Mouse (Mus musculus) macrophage (primary cell): ENCODE data around the gene Hmga1b. TPM values are rescaled to one million over a fixed set of nuclear protein-coding genes. Genes with fewer than 3 reads are reported as not detected.
"Not testable (repeated sequence)": the region's sequence is repeated elsewhere in the genome, so short reads cannot be mapped to it uniquely, and the experiment has no call there.

Experiments used
- H3K27ac ChIP-seq: fragments of 350-480 bp; formaldehyde crosslinking; 2 replicates; pipeline ENCODE4 v1.9.0; 2021
- H3K36me3 ChIP-seq: fragments of 350-480 bp; formaldehyde crosslinking; 2 replicates; pipeline ENCODE4 v1.9.0; 2021; ENCODE audit errors: inconsistent target
- H3K4me3 ChIP-seq: fragments of 350-480 bp; formaldehyde crosslinking; 2 replicates; pipeline ENCODE4 v1.9.0; 2021; ENCODE audit errors: inconsistent target
- H3K79me2 ChIP-seq: fragments of 350-480 bp; formaldehyde crosslinking; 2 replicates; pipeline ENCODE4 v1.9.0; 2021; ENCODE audit errors: inconsistent target
- WGBS: methylation state at CpG from one replicate; pipeline ENCODE4 v1.1.7; 2026; ENCODE audit warnings: inconsistent platforms; ENCODE audit not compliant: missing documents; 5-methylcytosine and 5-hydroxymethylcytosine counted together
- polyA plus RNA-seq: library from polyadenylated mRNA; stranded (reverse); fragments of 250-400 nt; gene quantifications from 3 replicates; pipeline ENCODE4 v1.2.4, GENCODE M21; 2018; ENCODE audit warnings: inconsistent platforms

The Hmga1b gene
- polyA plus RNA-seq, 1 experiment from 2014 or later: 3.8 TPM

- WGBS: 98% methylated on average over 5 of the region's 9 CpGs
- no peaks in the 10 kb centered on the region for H3K79me2 ChIP-seq
- H3K36me3 ChIP-seq: no peaks in the 10 kb centered on the region
- no peak overlapping the region for H3K4me3 ChIP-seq
- no peak overlapping the region for H3K27ac ChIP-seq
Observed at GRCm38 (mm10) chr11:120760236-120760635, 2.4 kb upstream of the Hmga1b start.

GRCm38 (mm10) chr11:120761811-120762671, 553 bp upstream of the Hmga1b start:
- no peaks in the 10 kb centered on the region for H3K36me3 ChIP-seq
- no peaks in the 10 kb centered on the region for H3K79me2 ChIP-seq
- no peak overlapping the region for H3K4me3 ChIP-seq
- no peak overlapping the region for H3K27ac ChIP-seq
- WGBS: 83% methylated on average over 14 of the region's 14 CpGs

DNA sequence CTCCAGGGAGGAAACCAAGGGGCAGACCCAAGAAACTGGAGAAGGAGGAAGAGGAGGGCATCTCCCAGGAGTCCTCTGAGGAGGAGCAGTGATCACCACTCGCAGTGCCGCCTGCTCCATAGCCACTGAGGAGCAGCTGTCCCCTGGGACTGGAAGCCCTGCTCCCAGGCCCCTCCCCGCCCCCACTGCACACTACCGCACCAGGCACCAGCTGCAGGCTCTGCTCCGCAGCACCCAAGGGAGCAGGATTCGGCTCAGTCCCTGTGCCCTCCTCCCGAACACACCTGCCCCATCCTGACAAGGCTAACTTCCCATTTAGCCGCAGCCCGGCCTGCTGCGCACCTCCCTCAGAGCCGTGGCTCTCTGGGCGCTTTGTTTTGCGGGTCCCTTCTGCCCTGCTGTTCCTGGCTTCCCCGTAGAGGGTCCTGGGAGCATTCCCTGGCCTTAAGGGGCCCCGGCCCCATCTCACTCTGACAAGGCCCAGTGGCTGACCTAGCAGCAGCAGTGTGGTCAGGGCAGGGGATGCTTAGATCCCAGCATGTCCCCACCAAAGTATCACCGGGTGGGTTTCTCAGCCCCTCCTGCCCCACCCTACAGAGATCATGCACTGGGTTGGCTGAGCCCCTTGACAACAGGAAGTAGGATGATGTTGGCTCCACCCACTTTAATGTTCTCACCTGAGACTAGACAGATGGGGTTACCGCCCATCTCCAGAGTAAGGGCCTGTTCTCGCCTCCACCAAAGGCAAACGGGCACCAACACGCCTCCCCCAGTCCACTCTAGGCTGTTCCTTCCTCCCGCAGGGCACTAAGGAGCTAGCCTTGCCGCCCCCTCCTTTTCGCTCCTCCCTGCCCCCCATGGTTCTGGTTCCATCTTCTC, 766 bp downstream of the Hmga1b start:
- H3K36me3 ChIP-seq, H3K79me2 ChIP-seq, H3K27ac ChIP-seq, H3K4me3 ChIP-seq: not testable (repeated sequence)
- no CpG with 5 or more reads among the region's 23 CpGs for WGBS

DNA sequence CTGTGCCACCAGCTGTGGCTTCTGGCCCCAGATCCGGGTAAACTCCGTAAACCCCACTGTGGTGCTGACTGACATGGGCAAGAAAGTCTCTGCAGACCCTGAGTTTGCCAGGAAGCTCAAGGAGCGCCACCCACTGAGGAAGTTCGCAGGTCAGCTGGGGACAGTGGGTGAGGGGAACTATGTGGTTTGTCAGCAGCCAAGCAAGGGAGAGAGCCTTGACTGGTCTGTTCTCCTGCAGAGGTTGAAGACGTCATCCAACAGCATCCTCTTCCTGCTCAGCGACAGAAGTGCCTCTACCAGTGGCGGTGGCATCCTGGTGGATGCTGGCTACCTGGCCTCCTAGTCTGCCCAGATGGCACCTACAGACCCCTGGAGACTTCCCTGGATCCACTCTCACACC, 4.4 kb downstream of the Hmga1b start:
- H3K36me3 ChIP-seq, H3K27ac ChIP-seq, H3K4me3 ChIP-seq, H3K79me2 ChIP-seq: not testable (repeated sequence)
- WGBS: 10% methylated on average over 3 of the region's 7 CpGs

DNA sequence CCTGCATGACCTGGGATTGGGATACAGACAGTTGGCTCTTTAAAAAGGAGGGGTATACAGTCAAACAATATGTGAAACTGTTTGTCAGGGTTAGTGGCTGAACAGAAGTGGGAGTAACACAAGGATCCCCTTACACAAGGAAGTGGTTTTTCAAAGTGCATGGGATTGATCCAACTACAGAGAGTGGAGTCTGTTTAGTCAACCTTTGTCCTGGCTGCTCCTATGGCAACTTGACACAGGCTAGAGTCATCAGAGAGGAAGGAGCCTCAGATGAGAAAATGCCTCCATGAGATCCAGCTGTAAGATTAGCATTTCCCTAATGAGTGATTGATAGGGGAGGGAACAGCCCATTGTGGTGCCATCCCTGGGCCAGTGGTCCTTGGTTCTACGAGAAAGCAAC, 5.6 kb downstream of the Hmga1b start:
- WGBS: 92% methylated on average over 1 of the region's 1 CpGs
- no peak overlapping the region for H3K27ac ChIP-seq

GRCm38 (mm10) chr11:120772749-120773148, 10.2 kb downstream of the Hmga1b start:
- H3K36me3 ChIP-seq: no peaks in the 10 kb centered on the region
- no peaks in the 10 kb centered on the region for H3K79me2 ChIP-seq
- no peak overlapping the region for H3K27ac ChIP-seq
- 100% methylated on average over 3 of the region's 3 CpGs for WGBS
- H3K4me3 ChIP-seq: no peak overlapping the region

More for the DNA sequence above, 5.6 kb downstream of the Hmga1b start:
- Histone ChIP-seq H3K4me3 (no peak overlapping the region), H3K79me2 (no peaks in the 10 kb centered on the region), H3K36me3 (no peaks in the 10 kb centered on the region)

DNA sequence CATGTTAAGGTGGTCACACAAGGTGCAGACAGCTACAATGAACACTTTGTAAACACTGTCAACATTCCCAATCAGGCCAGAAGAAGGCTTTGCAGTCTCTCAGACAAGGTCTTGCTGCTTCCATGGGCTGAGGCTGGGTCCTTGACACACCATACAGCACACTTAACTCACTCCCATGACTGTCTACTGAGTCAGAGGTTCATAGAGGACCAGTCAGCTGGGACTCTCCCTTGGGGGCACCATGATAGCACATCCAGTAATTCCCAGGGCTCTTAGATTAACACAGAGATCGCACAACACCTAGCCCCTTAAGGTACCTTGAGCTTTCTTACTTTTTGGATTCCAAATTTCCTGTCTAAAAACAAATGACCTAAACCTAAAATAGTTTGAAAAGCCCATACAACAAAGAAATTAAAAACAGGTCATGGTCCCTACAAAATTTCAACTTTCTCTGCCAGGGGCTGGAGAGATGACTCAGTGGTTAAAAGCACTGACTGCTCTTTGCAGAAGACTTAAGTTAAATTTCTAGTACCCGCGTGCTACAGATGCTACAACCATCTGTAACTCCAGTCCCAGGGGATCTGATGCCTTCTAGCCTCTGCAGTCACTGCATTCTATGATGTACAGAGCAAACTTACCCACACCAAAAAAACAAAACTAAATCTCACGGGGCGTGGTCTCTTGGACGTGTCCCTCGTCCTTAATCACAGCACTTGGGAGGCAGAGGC, 11.0 kb downstream of the Hmga1b start:
- 90% methylated on average over 7 of the region's 7 CpGs for WGBS
- Histone ChIP-seq H3K79me2 (no peaks in the 10 kb centered on the region), H3K27ac (no peak overlapping the region), H3K36me3 (no peaks in the 10 kb centered on the region), H3K4me3 (no peak overlapping the region)

GRCm38 (mm10) chr11:120775774-120776469, 13.3 kb downstream of the Hmga1b start:
- H3K79me2 ChIP-seq: no peaks in the 10 kb centered on the region
- H3K4me3 ChIP-seq: no peak overlapping the region
- no peak overlapping the region for H3K27ac ChIP-seq
- H3K36me3 ChIP-seq: no peaks in the 10 kb centered on the region
- whole genome bisulfite sequencing: 27% methylated on average over 15 of the region's 15 CpGs

- H3K79me2 ChIP-seq: no peaks in the 10 kb centered on the region
- whole genome bisulfite sequencing: 53% methylated on average over 6 of the region's 6 CpGs
- H3K4me3 ChIP-seq: no peak overlapping the region
- no peaks in the 10 kb centered on the region for H3K36me3 ChIP-seq
- no peak overlapping the region for H3K27ac ChIP-seq
Observed at GRCm38 (mm10) chr11:120777123-120777522, 14.5 kb downstream of the Hmga1b start.

DNA sequence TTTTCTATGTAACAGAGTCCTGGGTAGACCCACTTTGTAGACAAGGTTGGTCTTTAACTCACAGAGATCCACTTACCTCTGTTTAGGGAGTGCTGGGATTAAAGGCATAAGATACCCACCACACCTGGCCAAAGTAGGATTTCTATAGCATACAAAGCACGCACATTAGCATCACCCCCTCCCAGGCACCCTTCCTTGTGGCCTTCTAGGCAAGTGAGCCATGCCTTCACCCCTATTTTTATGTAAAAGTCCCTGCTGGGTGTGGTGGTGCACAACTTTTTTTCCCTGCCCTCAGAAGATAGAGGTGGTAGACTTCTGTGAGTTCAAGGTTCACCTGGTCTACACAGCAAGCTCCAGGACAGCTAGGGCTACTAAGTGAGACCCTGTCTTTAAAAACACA, 17.3 kb downstream of the Hmga1b start:
- 100% methylated on average over 1 of the region's 1 CpGs for WGBS
- Histone ChIP-seq H3K27ac (no peak overlapping the region), H3K36me3 (no peaks in the 10 kb centered on the region), H3K79me2 (peaks cover 3% of the 10 kb centered on the region), H3K4me3 (no peak overlapping the region)

DNA sequence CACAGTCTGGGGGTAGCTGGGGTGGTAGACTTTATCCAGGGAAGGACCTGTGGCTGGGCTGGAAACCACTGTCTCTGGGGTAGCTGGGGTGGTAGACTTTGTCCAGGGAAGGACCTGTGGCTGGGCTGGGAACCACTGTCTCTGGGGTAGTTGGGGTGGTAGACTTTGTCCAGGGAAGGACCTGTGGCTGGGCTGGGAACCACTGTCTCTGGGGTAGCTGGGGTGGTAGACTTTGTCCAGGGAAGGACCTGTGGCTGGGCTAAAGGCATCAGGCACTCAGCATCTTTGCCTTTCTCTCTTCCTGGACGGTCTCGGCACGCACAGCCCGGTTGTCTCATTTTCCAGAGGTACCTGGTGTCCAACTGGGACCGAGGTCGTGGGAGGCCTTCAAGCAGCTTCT, 18.8 kb downstream of the Hmga1b start:
- not testable (repeated sequence) for H3K36me3 ChIP-seq, H3K27ac ChIP-seq, H3K4me3 ChIP-seq
- peaks cover 15% of the 10 kb centered on the region for H3K79me2 ChIP-seq
- 92% methylated on average over 5 of the region's 6 CpGs for WGBS

GRCm38 (mm10) chr11:120783426-120784063, 21.0 kb downstream of the Hmga1b start:
- WGBS: 6% methylated on average over 38 of the region's 42 CpGs
- no peak overlapping the region for H3K27ac ChIP-seq
- peaks cover 15% of the 10 kb centered on the region for H3K79me2 ChIP-seq
- H3K4me3 ChIP-seq: peak overlapping the region; percentile 27
- peaks cover 16% of the 10 kb centered on the region; the same call in 1 of the 2 replicates for H3K36me3 ChIP-seq

DNA sequence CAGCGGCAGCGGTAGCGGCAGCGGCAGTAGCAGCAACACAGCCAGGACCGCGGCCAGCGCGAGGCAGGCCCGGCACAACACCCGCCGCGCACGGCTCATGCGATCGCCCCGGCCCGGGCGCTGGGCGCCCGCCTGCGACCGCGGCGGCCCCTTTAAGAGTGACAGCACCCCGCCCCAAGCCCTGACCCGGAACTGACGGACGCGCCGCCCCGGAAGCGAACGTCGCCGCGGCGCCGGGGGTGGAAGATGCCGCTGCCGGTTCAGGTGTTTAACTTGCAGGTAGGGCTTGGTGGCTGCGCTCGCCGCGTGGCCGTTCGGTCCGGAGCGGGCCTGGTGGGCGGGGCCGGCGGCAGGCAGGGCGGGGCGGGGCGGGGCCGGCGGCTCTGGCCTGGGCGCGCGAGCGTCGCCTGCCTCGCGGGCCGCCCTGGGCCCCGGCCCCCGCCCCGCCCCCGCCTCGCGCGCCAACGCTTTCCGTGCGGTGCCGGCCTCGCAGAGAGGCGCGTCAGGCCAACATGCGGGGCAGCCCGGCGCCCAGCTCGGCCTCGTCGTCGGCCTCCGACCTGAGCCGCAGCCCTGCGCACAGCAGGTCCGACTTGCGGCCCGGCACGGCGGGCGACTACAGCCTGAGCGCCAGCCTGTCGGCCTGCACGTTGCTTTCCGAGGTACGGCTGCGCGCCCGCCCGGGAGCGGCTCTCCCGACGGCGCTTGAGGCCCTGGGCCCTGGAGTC, 21.6 kb downstream of the Hmga1b start, which contains the start of the genes Rfng and Gps1:
Gene Rfng, minus strand, starts transcription at position 144 of the 728 bp plus-strand sequence.
Gene Gps1, plus strand, starts transcription at position 209 of the 728 bp plus-strand sequence.
- H3K27ac ChIP-seq: no peak within 1 kb of the TSS
- H3K79me2 ChIP-seq: peaks cover 15% of the 10 kb centered on the region
- peak within 1 kb of the TSS; percentile 61 for H3K4me3 ChIP-seq
- H3K36me3 ChIP-seq: peaks cover 19% of the 10 kb centered on the region; the same call in 1 of the 2 replicates
- WGBS: 0% methylated on average over 38 of the region's 107 CpGs
